Mouse (Mus musculus): ENCODE measurements around the gene Lias. TPM values are rescaled to one million over a fixed set of nuclear protein-coding genes. Genes with fewer than 3 reads are reported as not detected.

Gene Lias
- total RNA-seq, 1 experiment from 2014 or later = 55.1 TPM

GRCm38 (mm10) chr5:65424215-65424614 is 32.9 kb downstream of the Lias start:
- DNase-seq = peak; percentile 29

GRCm38 (mm10) chr5:65425251-65425650 is 34.0 kb downstream of the Lias start:
- no peak for DNase-seq

- DNase-seq = no peak
These were observed 37.0 kb downstream of the Lias start for GRCm38 (mm10) chr5:65428321-65428720.

GRCm38 (mm10) chr5:65429441-65429840 is 38.1 kb downstream of the Lias start:
- no peak for DNase-seq

GRCm38 (mm10) chr5:65434471-65435362 is 43.4 kb downstream of the Lias start:
- no peak for DNase-seq

GRCm38 (mm10) chr5:65435363-65435805 is 44.1 kb downstream of the Lias start:
- peak; percentile 72 for DNase-seq

- peak; percentile 98 for DNase-seq
These were observed 44.7 kb downstream of the Lias start, which contains the start of gene Ugdh for GRCm38 (mm10) chr5:65435806-65436561. Ugdh (minus strand) TSS chr5:65435949.

- DNase-seq = no peak
These were observed 46.7 kb downstream of the Lias start for GRCm38 (mm10) chr5:65438041-65438440.

- peak; percentile 45 for DNase-seq
These were observed 53.7 kb downstream of the Lias start for GRCm38 (mm10) chr5:65444981-65445380.

GRCm38 (mm10) chr5:65446756-65447155 is 55.5 kb downstream of the Lias start:
- DNase-seq = no peak

GRCm38 (mm10) chr5:65447826-65448225 is 56.5 kb downstream of the Lias start:
- DNase-seq = no peak

- no peak for DNase-seq
These were observed 57.6 kb downstream of the Lias start for GRCm38 (mm10) chr5:65448941-65449340.

- peak; percentile 56 for DNase-seq
These were observed 63.5 kb downstream of the Lias start for GRCm38 (mm10) chr5:65454771-65455170.

- no peak for DNase-seq
These were observed 66.0 kb downstream of the Lias start for GRCm38 (mm10) chr5:65457086-65457827.

- peak; percentile 30 for DNase-seq
These were observed 66.5 kb downstream of the Lias start for GRCm38 (mm10) chr5:65457846-65458245.

- DNase-seq = no peak
These were observed 68.2 kb downstream of the Lias start for GRCm38 (mm10) chr5:65459454-65459853.

Other genes with a start within 250 kb of the Lias start
- gene Wdr19, start 191.8 kb upstream of the Lias start, total RNA-seq (2021) = 8.3 and 9.0 TPM in 2 replicates
- gene Rfc1, start 55.8 kb upstream of the Lias start, total RNA-seq (2021) = 59.4 and 60.3 TPM in 2 replicates
- 11.4 and 12.9 TPM in 2 replicates for gene Klb, start 43.2 kb upstream of the Lias start, total RNA-seq (2021)
- gene Rpl9, start 53 bp upstream of the Lias start, total RNA-seq (2021) = 867 and 1,107 TPM in 2 replicates
- 47.7 and 48.7 TPM in 2 replicates for gene Ugdh, start 44.5 kb downstream of the Lias start, total RNA-seq (2021)
- not detected in 2 replicates for gene Gm43552, start 101.3 kb downstream of the Lias start, total RNA-seq (2021)
- gene Smim14, start 145.7 kb downstream of the Lias start, total RNA-seq (2021) = 133 and 149 TPM in 2 replicates
- 107 and 112 TPM in 2 replicates for gene Ube2k, start 145.7 kb downstream of the Lias start, total RNA-seq (2021)

Data from adrenal gland, postnatal 14 days (tissue).